Mouse (Mus musculus) CD4-positive naive resting alpha-beta T cell, adult 57 days (primary cell): ENCODE data around the gene Cramp1l. TPM values are rescaled to one million over a fixed set of nuclear protein-coding genes. Genes with fewer than 3 reads are reported as not detected.

Experiments
- total RNA-seq: library from RNA; stranded (reverse); gene quantifications from one replicate; pipeline ENCODE4 v1.2.4, GENCODE M21; 2023

Gene Cramp1l
- total RNA-seq, result 39.6 TPM

GRCm38 (mm10) chr17:25015655-25016291, at the start of gene Cramp1l, which contains the start of gene Ift140:
Cramp1l (minus strand) TSS chr17:25015788.
Ift140 (plus strand) TSS chr17:25016085.

DNA sequence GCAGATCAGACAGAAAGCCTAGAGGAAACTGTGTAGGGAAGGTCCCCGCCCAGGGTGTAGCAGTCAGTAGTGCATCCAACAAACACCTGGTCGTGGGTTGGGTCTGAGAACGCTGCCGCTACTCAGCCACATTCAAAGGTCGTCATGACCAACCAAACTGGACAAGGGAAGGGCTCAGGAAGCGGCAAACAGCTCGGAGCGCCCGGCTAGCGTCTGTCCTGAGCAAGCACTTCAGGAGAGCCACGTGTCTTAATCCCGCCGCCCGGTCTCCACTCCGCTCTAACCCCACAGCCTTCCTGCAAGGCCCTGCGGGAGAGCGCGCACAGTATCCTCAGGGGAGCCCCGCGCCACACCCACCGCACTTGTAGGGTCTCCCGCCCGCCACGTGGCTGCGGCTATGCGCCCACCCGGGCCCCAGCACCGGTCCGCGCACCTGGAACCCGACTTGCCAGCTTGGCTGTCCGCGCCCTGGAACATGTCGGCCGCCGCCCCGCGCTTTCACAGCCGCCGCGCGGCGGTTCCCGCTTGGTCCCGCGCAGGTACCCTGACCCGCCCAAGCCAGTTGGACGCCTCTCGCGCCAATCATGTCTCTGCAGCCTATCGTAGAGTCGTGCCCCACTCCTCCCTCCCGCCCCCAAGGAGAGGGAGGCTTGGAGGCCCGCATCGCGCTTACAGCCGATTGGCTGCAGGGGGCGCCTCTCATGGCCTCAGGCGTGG, 55.3 kb downstream of the Cramp1l start, which contains the start of gene Jpt2:
TSS of gene Jpt2 (minus strand) at position 555 of the 717 bp plus-strand sequence.

GRCm38 (mm10) chr17:24936259-24937237, 79.0 kb downstream of the Cramp1l start, which contains the start of gene Mapk8ip3:
Mapk8ip3 (minus strand) TSS chr17:24936977.

Other genes starting within 250 kb of the Cramp1l start
- gene Meiob, start 211.5 kb downstream of the Cramp1l start, total RNA-seq, result not detected
- gene Hagh, start 175.6 kb downstream of the Cramp1l start, total RNA-seq, result 33.2 TPM
- gene Fahd1, start 165.4 kb downstream of the Cramp1l start, total RNA-seq, result 2.7 TPM
- gene Igfals, start 149.8 kb downstream of the Cramp1l start, total RNA-seq, result not detected
- gene Nubp2, start 129.4 kb downstream of the Cramp1l start, total RNA-seq, result 52.8 TPM
- 31.2 TPM for gene Spsb3, start 129.1 kb downstream of the Cramp1l start, total RNA-seq
- gene Eme2, start 120.7 kb downstream of the Cramp1l start, total RNA-seq, result 59.7 TPM
- 45.5 TPM for gene Mrps34, start 120.7 kb downstream of the Cramp1l start, total RNA-seq
- gene Nme3, start 119.3 kb downstream of the Cramp1l start, total RNA-seq, result 26.5 TPM
- 237 TPM for gene Mapk8ip3, start 78.8 kb downstream of the Cramp1l start, total RNA-seq
- 21.3 TPM for gene Jpt2, start 55.1 kb downstream of the Cramp1l start, total RNA-seq
- gene Ift140, start 297 bp upstream of the Cramp1l start, total RNA-seq, result 28.6 TPM
- 0.33 TPM for gene Tmem204, start 67.8 kb upstream of the Cramp1l start, total RNA-seq
- gene Telo2, start 100.2 kb upstream of the Cramp1l start, total RNA-seq, result 32.6 TPM
- not detected for gene Ptx4, start 105.0 kb upstream of the Cramp1l start, total RNA-seq
- gene Clcn7, start 117.6 kb upstream of the Cramp1l start, total RNA-seq, result 30.3 TPM
- gene Ccdc154, start 146.7 kb upstream of the Cramp1l start, total RNA-seq, result 0.38 TPM
- not detected for gene Gm38655, start 159.7 kb upstream of the Cramp1l start, total RNA-seq
- 15.1 TPM for gene BC003965, start 168.8 kb upstream of the Cramp1l start, total RNA-seq
- gene Unkl, start 172.6 kb upstream of the Cramp1l start, total RNA-seq, result 88.2 TPM
- 43.8 TPM for gene Gnptg, start 224.3 kb upstream of the Cramp1l start, total RNA-seq
- 21.1 TPM for gene Tsr3, start 224.4 kb upstream of the Cramp1l start, total RNA-seq
- gene Baiap3, start 240.6 kb upstream of the Cramp1l start, total RNA-seq, result 6.6 TPM